Mouse (Mus musculus) testis, adult 2 months (tissue): ENCODE measurements around the gene Psors1c2.

Source experiments
- CTCF ChIP-seq: fragments of 200-500 bp; IDR thresholded peaks from 2 replicates; pipeline ENCODE4 v1.5.1; 2012; ENCODE audit warnings: low read depth, mild to moderate bottlenecking, inconsistent platforms, low read length, moderate library complexity; ENCODE audit not compliant: control insufficient read depth, insufficient read depth, insufficient replicate concordance
- POLR2A ChIP-seq: fragments of 200-500 bp; IDR thresholded peaks from 2 replicates; pipeline ENCODE4 v1.6.1; 2012; ENCODE audit warnings: low read depth, mild to moderate bottlenecking, inconsistent platforms, low read length, moderate library complexity; ENCODE audit not compliant: control insufficient read depth

- TF ChIP-seq CTCF: no peak
- TF ChIP-seq POLR2A: no peak; the same call in 1 of the 2 replicates
Observed at GRCm38 (mm10) chr17:35554761-35555397, 21.9 kb downstream of the Psors1c2 start.
